Mouse (Mus musculus) megakaryocyte progenitor cell, adult 5-6 weeks (primary cell): ENCODE measurements at regions not wholly inside any gene's neighbourhood (a gene's known extent, or its start where the extent isn't known, plus 50 kb on each side); places are given as distances from the start of the nearest gene placed in this dataset.

ENCODE experiments used
- ATAC-seq: replicated peaks from 2 replicates; pipeline ENCODE4 v1.8.0; 2016; ENCODE audit warnings: mild to moderate bottlenecking, moderate TSS enrichment, inconsistent platforms; ENCODE audit not compliant: poor library complexity

DNA sequence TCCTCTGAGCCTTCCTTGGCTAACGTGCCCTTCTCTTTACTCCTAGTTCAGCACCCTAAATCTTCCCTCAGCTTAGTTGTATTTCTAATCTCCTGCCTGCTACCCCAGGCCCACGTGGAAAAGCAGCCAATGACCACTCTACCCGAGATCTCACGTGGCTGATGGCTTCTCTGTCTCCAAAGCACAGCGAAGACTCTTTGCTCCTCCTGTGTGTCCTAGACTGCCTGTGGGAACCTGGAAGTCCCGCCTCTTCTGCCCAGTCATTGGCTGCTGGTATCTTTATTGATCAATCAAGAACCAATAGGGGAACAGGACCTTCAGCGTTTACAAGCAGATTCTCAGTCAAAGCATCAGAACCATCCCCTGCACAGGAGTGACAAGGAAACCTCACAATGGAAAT, 54.8 kb downstream of the Gm19935 start:
- no peak for ATAC-seq

DNA sequence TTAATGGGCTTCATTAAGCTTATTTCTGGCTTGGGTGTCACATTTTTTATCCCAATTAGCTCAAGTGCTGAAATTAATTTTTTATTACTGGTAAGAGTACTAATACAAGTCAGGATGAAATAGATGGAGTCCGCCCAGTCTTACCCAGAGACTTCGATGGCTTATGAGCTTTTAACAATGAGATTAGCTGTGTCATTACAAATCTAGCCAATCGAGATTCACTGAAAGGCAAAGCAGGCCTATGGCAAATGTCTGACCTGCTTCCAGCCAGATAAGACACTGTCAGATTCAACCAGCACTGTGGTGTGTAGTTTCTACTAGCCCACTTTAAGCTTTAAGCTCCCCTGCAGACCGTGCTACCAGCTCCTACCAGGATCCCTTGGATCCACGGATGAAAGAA, 55.2 kb downstream of the Gm19935 start:
- no peak for ATAC-seq

DNA sequence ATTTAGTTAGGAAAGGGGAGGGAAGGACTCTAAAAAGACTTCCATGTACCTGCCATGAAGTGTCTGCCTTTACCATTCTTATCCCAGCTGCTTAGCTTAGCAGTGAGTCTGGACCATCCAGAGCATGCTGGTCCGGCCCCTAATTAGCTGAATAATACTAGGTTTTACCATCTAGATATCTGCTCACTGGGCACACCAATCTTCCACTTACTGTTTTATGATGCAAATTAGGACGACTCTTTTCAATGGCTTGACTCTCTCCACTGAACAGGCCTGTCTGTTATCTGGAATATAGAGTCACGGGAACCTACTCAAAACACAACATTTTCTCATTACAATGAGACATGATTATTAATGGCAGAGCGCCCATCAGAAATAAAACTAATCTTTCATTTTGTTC, 55.7 kb downstream of the Gm19935 start:
- ATAC-seq = no peak

DNA sequence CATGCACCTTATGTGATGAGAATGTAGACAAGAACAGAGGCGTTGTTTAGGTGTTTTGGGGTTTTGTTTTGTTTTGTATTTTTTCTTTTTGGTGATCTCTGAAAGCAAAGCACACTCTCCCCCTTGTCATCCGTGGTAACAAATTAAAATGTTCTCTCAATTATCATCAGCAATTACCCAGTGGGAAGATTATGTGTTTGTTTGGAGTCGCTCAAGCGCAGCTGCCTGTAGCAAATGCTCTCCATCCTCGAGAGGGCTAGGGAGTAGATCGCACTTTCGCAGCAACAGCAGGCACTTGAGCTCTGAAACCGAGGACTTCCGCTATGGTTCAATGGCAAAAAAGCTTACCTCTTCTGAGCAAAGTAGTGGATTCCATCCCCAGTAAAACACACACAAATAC, 57.7 kb downstream of the Gm19935 start:
- no peak for ATAC-seq

DNA sequence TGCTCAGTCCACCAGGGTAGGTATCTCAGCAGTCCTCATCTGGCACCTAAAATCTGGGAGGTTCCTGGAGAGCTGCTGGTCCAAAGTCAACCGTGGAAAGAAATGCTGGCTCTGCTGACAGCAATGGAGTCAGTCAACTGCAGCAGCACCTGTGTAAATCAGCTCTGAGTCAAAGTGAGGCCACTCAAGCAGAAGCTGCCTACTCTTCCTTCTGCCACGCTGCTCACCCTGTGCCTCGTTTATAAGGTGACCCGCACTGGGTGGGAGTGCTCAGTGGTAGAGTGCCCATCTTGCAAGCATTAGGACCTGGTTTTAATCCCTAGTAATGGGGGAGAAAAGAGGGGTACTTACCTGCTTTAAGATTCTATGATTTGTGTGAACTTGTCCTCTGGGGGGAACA, 62.2 kb downstream of the Gm19935 start:
- ATAC-seq = no peak

DNA sequence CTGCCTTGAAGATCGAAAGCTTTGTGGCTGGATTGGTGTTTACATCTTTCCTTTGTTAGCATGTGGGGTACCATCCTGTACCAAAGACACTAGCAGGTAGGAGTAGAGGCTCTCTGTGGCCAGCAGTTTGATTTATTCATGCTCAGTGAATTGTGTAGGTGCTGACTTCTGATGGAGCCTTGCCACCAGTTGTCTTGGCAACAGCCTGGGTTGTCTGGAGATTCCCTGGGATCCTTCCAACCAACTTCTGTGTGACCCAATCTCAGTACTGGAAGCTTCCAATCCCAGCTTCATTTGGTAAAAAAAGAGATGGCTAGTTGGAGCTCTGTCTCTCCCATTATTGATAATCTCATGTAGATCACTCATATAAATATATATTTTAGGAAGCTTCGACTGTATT, 73.6 kb downstream of the Gm19935 start:
- no peak for ATAC-seq

DNA sequence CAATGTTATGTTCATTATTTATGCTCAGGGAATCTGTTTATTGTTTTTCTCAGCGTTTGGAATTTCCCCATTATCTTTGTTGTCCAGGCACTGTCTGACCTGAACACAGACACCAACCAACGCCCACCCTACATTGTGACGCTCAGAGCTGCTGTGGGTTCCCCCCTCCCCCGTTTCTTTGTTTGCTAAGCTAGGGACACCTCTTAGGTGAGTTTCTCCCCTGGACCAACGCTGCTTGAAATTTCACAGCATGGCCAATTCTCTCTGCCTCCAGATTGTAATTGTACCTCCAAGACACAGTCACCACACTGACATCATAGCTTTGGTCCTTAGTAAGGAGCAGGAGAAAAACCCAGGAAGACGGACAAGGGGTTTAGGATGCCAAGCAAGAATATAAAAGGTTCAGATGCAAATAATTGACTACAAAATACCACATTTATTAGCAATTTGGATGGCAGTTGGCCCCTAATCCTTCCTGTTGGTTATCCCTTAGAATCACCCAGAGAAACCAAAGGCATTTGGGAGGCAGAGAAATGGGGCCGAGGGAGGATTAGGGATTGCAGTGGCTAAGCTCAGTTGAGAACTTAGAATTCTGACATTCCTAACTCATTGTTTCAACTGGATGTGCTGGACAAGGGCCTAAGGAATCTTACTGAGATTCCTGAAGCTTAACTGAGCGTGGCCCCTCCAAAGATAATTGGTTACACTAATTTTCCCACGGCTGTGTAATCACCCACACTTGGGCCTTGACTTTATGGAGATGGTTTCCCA, 76.0 kb downstream of the Gm19935 start:
- no peak for ATAC-seq

DNA sequence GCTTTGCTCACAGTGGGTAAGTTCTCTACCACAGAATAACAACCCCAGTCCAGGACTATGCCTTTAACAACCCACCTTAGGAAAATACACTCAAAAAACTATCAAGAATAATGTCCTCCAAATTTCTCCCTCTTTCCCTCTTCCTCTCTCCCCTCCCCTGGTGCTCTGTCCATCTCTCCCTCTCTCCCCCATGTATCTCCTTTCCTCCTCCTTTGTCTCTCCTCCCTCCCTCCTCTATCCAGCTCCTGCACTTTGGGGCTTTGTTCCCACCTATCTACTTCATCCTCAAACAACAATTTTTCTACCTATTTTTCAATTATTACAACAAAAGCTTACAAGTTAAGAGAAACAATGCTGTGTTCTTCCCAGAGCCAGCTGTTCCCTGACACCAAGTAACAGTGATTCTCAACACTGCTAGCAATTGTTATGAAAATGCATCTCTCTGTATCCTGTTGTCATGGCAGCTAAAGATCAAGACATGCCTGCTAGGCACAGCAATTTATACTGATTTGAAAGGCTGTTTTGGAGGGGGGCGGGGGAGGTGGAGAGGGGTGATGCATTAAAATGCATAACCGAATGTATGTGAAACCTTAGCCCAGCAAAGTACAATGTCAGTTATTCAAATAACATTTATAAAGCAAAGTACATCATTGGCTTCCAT, 76.8 kb downstream of the Gm19935 start:
- ATAC-seq = no peak

DNA sequence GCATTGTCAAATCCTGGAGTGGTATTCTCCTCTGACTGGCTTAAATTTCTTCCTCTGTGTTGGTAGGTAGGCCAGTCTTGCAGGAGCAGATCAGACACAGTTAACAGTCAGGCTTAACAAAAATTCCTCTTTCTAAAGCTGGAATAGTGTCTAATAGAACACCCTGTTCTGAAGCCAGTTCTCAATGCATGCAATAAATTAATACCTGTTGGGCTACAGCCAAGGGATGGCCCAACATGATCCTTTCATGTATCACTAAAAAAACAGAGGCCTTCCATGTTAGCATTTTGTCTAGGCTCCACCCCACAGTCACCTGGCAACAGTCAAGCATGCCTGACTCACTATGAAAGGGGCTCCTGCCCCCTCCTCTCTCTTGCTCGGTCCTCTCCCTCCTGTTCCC, 89.2 kb downstream of the Gm19935 start:
- no peak for ATAC-seq

DNA sequence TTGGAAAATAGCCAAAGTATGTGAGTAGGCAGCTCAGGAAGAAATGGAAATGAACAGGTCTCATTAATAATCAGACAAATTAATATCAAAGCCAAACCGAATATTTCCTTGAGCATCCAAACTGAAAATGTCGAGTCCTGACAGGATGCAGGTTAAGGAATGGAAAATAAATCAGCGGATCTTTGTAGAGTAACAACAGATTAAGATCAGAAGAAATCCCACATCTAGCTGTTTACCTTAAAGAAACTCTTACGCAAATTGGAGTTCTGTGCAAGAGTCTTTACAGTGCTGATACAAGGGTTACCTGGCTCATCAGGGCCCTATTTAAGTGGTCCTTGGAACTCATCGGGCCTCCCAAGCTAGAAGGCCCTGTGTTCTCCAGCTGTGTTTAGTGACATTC, 92.0 kb downstream of the Gm19935 start:
- ATAC-seq = no peak

DNA sequence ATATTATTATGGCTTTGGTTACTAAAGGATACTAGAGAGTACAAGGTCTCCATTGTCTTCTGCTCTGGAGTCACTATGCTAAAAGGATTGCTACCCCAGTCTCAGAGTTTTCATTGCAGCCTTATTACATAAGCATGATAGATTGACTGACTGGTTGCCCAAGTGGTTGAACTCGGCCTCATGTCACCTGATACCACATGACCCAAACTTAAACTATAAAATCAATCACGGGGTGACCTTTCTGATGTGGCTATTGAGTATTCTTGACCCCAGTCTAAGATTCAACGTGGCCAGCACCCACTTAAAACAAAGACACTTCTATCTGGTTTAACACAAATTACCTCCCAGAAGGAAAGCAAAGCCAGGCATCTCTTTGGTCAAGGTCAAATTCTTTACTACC, 100.8 kb downstream of the Gm19935 start:
- no peak for ATAC-seq

DNA sequence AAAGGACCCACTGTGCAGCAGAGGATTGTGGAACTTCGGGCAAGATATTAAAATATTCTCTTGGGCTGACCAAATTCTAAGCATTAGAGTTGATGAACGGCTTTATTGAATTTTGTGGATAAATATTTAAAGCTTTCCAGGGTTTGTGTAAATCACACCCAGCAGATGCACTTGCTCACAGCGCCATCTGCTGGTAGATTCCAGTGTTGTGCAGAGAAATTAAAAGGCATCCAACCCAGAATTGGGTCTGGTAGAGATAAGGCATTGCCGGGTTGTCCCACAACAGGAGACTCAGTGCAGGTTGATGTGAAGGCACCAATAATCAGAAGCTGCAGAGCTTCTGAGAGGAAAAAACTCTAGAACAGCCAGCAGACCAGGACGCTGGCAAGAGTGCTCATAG, 108.7 kb downstream of the Gm19935 start:
- peak; percentile 78 for ATAC-seq

DNA sequence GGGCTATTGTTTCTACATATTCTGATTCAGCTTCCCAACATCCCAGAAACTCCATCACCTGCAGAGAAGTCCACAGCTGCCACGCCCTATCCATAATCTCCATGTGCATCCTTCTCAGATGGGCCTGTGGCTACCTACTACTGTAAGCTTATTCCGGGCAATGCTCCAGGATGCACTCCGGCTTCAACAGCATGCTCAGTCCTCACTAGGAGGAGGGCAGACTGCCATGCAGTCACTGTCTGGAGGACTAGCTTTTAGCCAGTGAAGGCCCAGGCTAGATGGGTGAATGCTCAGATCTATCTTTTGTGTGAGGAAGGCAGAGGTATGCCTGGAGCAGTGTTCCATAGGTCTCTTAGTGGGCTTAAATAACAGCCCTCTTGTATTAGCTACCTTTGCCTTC, 124.7 kb downstream of the Gm19935 start:
- ATAC-seq = no peak

DNA sequence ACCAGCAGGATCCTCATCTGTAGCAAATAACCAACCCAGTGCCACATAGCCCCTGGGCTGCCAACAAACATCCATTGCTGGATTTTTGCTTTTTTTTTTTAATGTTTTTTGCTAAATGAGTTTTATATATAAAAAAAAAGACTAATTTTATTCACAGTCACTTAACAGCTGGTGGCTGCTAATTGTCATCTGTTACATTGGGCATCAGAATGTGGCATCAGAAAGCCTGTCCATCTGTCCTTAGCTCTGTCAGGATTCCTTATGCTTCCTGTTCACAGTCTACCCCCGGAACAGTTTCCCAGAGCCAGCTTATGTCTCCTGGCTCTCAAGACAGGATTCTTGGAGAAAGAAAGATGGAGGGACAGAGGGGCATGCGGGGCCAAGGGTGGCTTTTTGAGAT, 132.1 kb downstream of the Gm19935 start:
- no peak for ATAC-seq

DNA sequence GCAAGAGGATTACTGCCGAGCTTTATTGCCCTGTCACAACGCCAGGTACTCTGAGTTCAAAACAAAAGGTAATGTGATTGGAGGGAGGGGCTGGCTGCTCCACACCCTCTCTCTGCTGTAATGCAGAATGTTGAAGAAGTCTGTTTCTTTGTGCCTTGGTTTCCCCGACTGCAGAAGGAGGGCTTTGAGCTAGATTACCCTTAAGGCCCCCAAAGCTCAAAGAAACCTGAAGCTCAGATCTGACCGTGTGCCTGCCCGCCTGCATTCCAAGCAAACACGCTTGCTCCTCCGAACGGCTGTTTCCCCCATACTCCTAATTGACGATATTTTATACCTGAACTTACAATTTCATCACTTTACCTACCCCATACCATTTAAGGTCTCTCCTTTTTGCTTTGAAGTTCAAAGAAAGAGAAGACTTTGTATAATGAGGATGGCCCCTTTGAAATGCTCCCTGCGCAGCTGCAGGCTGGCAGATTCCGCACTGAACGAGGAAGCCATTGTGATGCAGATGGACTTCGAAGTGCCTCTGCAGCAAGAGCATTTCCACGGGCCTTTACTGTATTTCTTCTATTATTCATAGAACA, 146.6 kb downstream of the Gm19935 start:
- ATAC-seq = no peak

DNA sequence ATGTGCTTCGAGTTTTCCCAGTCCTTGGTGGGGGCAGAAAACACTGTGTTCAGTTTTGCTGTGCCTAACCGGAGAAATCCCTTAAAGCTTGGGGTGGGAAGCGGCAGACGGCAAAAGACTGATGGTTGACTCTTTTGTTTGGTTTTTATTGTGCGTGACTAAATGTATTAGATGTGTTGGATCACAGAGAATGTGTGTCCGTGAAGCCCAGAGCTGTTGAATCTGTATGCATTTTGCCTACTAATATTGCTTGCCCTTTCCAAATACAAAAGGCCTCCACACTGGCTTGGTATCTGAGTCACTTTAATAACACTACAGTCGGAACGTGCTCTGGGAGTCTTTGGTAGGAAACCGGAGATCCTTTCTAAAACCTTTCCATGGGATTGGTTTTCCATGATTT, 147.8 kb downstream of the Gm19935 start:
- no peak for ATAC-seq

DNA sequence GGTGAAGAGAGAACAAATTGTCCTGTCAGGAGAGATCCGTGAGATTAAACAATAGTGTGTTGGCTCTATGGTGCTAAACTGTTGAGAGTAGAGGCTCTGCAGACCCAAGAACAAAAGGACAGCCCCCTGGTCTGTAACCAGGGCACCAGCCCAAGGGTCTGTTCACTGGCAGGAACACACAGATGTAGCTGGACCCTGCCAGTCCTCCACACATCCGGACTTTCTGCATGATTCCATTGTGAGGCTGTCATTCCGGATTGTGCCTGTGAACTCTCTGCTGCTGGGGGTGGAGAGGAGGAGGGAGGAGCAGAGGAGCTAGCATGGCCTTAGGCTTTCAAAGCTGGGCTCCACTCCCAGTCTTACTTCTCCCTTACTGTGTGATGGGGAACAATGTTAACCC, 158.1 kb downstream of the Gm19935 start:
- no peak for ATAC-seq

DNA sequence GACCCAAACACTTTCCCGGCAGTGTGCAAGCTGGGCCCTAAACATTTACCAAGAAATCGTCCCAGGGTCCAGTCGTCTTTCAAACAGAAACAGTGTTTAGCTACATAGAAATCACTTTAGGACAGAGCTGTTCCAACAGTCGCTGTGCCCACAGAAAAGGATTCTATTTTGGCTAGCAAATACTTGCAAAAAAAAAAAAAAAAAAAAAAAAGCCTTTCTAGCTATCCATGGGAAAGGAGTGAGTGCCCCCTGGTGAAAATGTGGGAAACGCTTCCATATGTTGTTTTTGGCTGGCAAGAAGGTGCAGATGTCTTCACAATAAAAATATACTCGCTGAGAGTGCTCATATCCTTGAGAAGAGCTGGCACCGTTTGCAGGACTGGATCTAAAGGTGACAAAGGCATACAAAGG, 159.5 kb downstream of the Gm19935 start:
- no peak for ATAC-seq

DNA sequence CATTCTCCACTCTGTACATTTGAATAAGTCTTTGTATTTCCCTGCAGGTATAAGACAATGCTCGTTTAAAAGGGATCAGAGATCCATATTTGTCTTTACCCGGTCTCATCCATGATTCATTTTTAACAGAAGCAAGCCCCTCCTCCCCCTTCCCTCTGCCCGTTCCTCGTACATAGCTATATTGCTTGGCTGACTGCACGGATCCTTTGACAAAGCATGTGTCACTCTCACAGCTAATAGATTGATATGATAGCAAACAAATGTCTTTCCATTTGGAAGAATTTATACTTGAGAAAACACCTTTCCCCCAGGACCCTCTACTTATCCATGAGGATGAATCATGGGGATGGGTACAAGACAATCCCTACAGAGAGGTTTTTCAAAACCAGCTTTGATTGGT, 160.1 kb downstream of the Gm19935 start:
- no peak for ATAC-seq

DNA sequence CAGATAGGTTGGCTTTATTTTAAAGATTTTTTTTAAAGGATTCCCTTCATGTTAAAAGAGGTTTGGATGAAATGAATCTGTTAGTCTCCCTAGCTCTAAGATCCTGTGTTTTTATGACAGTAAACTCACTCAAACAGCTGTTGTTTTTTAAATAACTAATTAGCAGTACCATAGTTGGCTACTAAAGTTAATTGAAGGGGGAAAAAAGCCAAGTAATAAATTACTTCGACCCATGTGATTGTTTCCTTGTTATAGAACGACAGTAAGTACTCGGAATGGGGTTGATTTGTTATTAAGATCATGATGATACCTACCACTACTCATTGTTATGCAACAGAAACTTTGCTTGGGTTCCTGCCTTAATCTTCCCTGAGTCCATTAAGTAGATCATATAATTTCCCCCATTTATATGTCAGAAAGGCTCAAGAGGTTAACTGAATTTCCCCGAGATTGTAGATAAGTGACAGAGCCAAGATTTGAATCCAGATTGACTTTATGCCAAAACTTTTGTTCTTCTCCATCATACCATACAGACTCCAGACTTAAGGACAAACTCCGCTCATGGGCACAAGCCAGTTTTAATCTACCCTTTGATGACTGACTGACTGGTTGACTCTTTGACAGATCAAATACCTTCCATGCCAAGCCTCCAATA, 160.6 kb downstream of the Gm19935 start:
- ATAC-seq = no peak

DNA sequence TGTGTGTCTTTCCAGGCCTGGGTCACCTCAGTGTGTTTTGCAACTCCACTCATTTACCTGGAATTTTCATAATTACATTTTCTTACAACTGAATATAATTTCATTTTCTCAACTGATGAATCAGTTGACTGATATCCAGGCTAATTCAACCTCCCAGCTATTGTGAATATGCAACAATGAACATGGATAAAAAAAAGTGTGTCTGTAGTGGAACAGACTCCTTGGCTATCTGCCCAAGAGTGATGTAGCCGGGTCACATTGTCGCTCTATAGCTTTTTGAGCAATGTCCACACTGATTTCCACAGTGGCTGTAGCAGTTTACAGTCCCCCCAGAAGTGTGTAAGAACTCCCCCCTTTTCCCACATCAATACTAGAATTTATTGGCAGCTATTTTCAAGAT, 162.4 kb downstream of the Gm19935 start:
- no peak for ATAC-seq

DNA sequence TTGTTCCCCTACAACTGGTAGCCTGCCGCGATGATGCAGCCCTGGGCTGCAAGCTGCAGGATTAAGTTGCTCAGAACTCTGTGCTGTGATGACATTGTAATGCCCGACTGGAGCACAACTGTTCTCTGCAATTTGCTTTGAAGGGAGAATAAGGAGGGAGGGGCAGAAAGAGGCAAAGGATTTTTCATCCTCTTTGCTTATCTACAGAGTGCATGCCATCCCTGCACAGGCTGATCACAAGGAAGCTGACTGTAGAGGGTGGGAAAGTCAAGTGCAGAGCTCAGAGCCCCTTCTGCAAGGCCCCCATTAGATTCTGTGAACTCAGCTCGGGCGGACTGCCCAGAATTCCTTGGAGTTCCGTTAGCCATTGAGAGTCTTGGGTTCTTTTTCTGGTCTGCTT, 174.8 kb downstream of the Gm19935 start:
- ATAC-seq = no peak
